Mouse (Mus musculus): ENCODE results near the gene Samd11. TPM values are rescaled to one million over a fixed set of nuclear protein-coding genes. Genes with fewer than 3 reads are reported as not detected.

The Samd11 gene
- polyA plus RNA-seq, 1 experiment from 2014 or later = 5.2 TPM

- peak within 1 kb of the TSS; percentile 79 for H3K9ac ChIP-seq (replicated peaks)
- H3K4me3 ChIP-seq = peak within 1 kb of the TSS; percentile 96
- under 1% methylated on average over 44 of the region's 48 CpGs for WGBS
- peak; percentile 61 for ATAC-seq (ENCODE audit: low FRiP score, low read depth)
- H3K4me2 ChIP-seq (replicated peaks) = peak within 1 kb of the TSS; percentile 95
- peak within 1 kb of the TSS; percentile 90 for H3K27ac ChIP-seq (replicated peaks)
- no peaks in the 10 kb centered on the region for H3K9me3 ChIP-seq
- H3K4me1 ChIP-seq = peaks cover 21% of the 10 kb centered on the region
- H3K27me3 ChIP-seq = no peaks in the 10 kb centered on the region
- peaks cover 62% of the 10 kb centered on the region for H3K36me3 ChIP-seq
These were observed 20.7 kb downstream of the Samd11 start, which contains the start of gene Plekhn1 for GRCm38 (mm10) chr4:156234701-156235213. Gene Plekhn1, minus strand, starts transcription at chr4:156234857.

GRCm38 (mm10) chr4:156234021-156234501 lies 21.4 kb downstream of the Samd11 start:
- WGBS = 3% methylated on average over 17 of the region's 17 CpGs
- H3K9ac ChIP-seq (replicated peaks) = peak overlapping the region; percentile 77

DNA sequence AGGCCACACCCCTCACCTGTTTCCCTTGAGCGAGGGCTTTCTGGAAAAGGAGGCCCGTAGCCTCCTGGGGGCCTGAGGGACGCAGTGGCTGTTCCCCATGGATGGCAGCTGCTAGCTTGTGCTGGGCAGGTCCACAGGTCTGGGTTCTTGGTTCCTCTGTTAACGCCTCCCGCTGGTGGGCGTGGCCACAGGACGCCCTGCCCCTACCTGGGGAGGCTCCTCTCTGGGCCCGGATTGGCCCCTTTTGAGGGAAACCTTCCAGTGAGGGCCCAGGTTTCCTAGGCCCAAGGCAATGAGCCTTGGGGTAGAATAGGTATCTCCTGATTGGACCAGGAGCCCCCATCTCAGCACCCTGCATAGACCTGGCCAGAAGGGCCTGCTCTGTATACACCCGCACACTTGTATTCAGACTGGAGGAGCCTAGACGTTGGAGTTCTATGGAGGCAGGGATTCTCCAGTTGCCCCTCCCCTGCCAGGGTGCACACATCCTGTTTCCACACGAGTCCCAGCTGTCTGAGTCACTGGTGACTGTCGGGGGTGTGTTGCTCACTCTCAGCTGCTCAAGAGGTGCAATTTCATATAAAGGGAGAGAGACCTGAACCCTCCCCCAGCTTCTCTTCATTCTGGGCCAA lies 26.9 kb downstream of the Samd11 start:
- peaks cover 13% of the 10 kb centered on the region for H3K4me1 ChIP-seq
- no peak overlapping the region for H3K9ac ChIP-seq (replicated peaks)
- H3K9me3 ChIP-seq = no peaks in the 10 kb centered on the region
- H3K27ac ChIP-seq (replicated peaks) = no peak overlapping the region
- no peak overlapping the region for H3K4me3 ChIP-seq
- no peaks in the 10 kb centered on the region for H3K27me3 ChIP-seq
- peak; percentile 35; the same call in 1 of the 2 replicates for ATAC-seq (ENCODE audit: low FRiP score, low read depth)
- H3K4me2 ChIP-seq (replicated peaks) = no peak overlapping the region
- 17% methylated on average over 12 of the region's 12 CpGs for WGBS
- peaks cover 44% of the 10 kb centered on the region for H3K36me3 ChIP-seq

More at GRCm38 (mm10) chr4:156234021-156234501, 21.4 kb downstream of the Samd11 start:
- H3K4me3 ChIP-seq = peak overlapping the region; percentile 96
- peak overlapping the region; percentile 95 for H3K4me2 ChIP-seq (replicated peaks)
- peak overlapping the region; percentile 89 for H3K27ac ChIP-seq (replicated peaks)
- ATAC-seq (ENCODE audit: low FRiP score, low read depth) = no peak
- peaks cover 62% of the 10 kb centered on the region for H3K36me3 ChIP-seq
- no peaks in the 10 kb centered on the region for H3K27me3 ChIP-seq
- no peaks in the 10 kb centered on the region for H3K9me3 ChIP-seq
- peaks cover 21% of the 10 kb centered on the region for H3K4me1 ChIP-seq

DNA sequence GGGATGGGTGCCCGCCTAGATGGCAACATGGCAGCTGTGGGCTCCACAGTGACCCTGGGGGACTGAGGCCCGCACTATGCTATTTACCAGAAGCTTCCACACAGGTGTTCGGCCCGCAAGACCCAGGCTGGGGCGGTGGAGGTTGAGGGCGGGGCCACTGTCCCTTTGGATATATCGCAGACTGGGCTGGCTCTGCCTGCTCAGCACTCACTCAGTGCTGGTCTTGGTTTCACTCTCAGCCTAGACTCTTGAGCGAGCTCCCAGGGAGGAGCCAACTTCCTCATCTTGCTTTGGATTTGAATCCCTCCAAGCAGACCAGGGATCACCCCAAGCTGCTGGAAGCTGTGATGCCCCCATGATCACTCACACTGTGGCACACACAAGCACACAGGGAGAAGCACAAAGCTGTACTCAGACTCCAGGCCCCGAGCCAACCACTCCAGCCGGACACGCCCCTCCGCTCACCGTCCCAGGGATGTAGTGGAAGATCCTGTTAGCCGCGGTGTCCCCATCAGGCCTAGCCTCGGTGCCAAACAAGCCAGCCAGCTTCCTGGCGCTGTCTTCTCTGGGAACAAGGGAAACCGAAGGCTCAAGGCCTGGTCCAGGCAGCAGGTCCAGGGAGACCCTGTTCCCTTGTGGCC lies 27.6 kb downstream of the Samd11 start:
- no peak overlapping the region for H3K27ac ChIP-seq (replicated peaks)
- ATAC-seq (ENCODE audit: low FRiP score, low read depth) = no peak
- H3K27me3 ChIP-seq = no peaks in the 10 kb centered on the region
- H3K9ac ChIP-seq (replicated peaks) = no peak overlapping the region
- peaks cover 7% of the 10 kb centered on the region; the same call in 1 of the 2 replicates for H3K4me1 ChIP-seq
- 38% methylated on average over 18 of the region's 18 CpGs for WGBS
- H3K4me2 ChIP-seq (replicated peaks) = no peak overlapping the region
- no peak overlapping the region for H3K4me3 ChIP-seq
- peaks cover 40% of the 10 kb centered on the region for H3K36me3 ChIP-seq
- no peaks in the 10 kb centered on the region for H3K9me3 ChIP-seq

DNA sequence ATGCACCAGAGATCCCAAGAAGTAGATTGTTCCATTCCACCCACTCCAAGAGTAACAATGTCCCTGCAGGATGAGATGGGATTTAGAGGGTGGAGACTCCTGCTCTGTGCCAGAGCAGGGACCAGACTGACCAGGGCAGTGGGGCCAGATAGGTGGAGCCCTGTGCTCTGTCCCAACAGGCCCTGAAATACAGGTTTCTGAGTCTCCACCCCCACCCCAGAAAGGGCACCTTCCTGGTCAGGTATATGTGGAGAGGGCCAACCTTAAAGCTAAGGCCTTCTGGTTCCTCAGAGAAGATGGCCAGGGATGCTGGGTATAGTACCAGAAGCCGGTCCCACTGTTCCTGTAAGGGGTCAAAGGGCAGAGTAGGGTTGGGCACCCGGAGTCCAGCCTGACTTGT lies 31.2 kb downstream of the Samd11 start:
- no peak for ATAC-seq (ENCODE audit: low FRiP score, low read depth)

GRCm38 (mm10) chr4:156219936-156220335 lies 35.5 kb downstream of the Samd11 start:
- H3K9ac ChIP-seq (replicated peaks) = no peak overlapping the region
- 92% methylated on average over 11 of the region's 11 CpGs for WGBS
- no peaks in the 10 kb centered on the region for H3K27me3 ChIP-seq
- no peak overlapping the region for H3K4me2 ChIP-seq (replicated peaks)
- 0 out of 2 replicates have a peak, but pooled peaks cover 2% of the 10 kb centered on the region for H3K4me1 ChIP-seq
- no peak overlapping the region for H3K27ac ChIP-seq (replicated peaks)
- H3K4me3 ChIP-seq = no peak overlapping the region
- H3K36me3 ChIP-seq = no peaks in the 10 kb centered on the region
- no peaks in the 10 kb centered on the region for H3K9me3 ChIP-seq
- no peak for ATAC-seq (ENCODE audit: low FRiP score, low read depth)

More for the DNA sequence above, 31.2 kb downstream of the Samd11 start:
- H3K9ac ChIP-seq (replicated peaks) = no peak overlapping the region
- H3K4me3 ChIP-seq = no peak overlapping the region
- peaks cover 7% of the 10 kb centered on the region; the same call in 1 of the 2 replicates for H3K4me1 ChIP-seq
- H3K27me3 ChIP-seq = no peaks in the 10 kb centered on the region
- no peaks in the 10 kb centered on the region for H3K9me3 ChIP-seq
- peaks cover 4% of the 10 kb centered on the region; the same call in 1 of the 2 replicates for H3K36me3 ChIP-seq
- WGBS = 80% methylated on average over 2 of the region's 2 CpGs
- H3K4me2 ChIP-seq (replicated peaks) = no peak overlapping the region
- H3K27ac ChIP-seq (replicated peaks) = no peak overlapping the region

GRCm38 (mm10) chr4:156217838-156218237 lies 37.6 kb downstream of the Samd11 start:
- no peak overlapping the region for H3K4me2 ChIP-seq (replicated peaks)
- no peaks in the 10 kb centered on the region for H3K9me3 ChIP-seq
- no peak overlapping the region for H3K4me3 ChIP-seq
- H3K27me3 ChIP-seq = no peaks in the 10 kb centered on the region
- H3K9ac ChIP-seq (replicated peaks) = no peak overlapping the region
- 0 out of 2 replicates have a peak, but pooled peaks cover 2% of the 10 kb centered on the region for H3K4me1 ChIP-seq
- WGBS = 81% methylated on average over 16 of the region's 16 CpGs
- no peak overlapping the region for H3K27ac ChIP-seq (replicated peaks)
- no peak for ATAC-seq (ENCODE audit: low FRiP score, low read depth)
- no peaks in the 10 kb centered on the region for H3K36me3 ChIP-seq

GRCm38 (mm10) chr4:156217022-156217669 lies 38.3 kb downstream of the Samd11 start:
- Histone ChIP-seq H3K27ac (replicated peaks) (no peak overlapping the region), H3K9ac (replicated peaks) (no peak overlapping the region), H3K4me1 (0 out of 2 replicates have a peak, but pooled peaks cover 2% of the 10 kb centered on the region), H3K9me3 (no peaks in the 10 kb centered on the region), H3K4me2 (replicated peaks) (no peak overlapping the region), H3K4me3 (no peak overlapping the region), H3K27me3 (no peaks in the 10 kb centered on the region), H3K36me3 (no peaks in the 10 kb centered on the region)
- 86% methylated on average over 16 of the region's 16 CpGs for WGBS
- ATAC-seq (ENCODE audit: low FRiP score, low read depth) = no peak

GRCm38 (mm10) chr4:156216196-156216595 lies 39.3 kb downstream of the Samd11 start:
- Histone ChIP-seq H3K36me3 (no peaks in the 10 kb centered on the region), H3K4me1 (0 out of 2 replicates have a peak, but pooled peaks cover 2% of the 10 kb centered on the region), H3K27me3 (no peaks in the 10 kb centered on the region), H3K4me3 (no peak overlapping the region), H3K27ac (replicated peaks) (no peak overlapping the region), H3K9ac (replicated peaks) (no peak overlapping the region), H3K4me2 (replicated peaks) (no peak overlapping the region), H3K9me3 (no peaks in the 10 kb centered on the region)
- ATAC-seq (ENCODE audit: low FRiP score, low read depth) = no peak
- 82% methylated on average over 2 of the region's 2 CpGs for WGBS

GRCm38 (mm10) chr4:156215649-156216048 lies 39.8 kb downstream of the Samd11 start, which contains the start of gene Perm1:
Gene Perm1, plus strand, starts transcription at chr4:156215868.
- no peak for ATAC-seq (ENCODE audit: low FRiP score, low read depth)
- no peaks in the 10 kb centered on the region for H3K36me3 ChIP-seq
- H3K27ac ChIP-seq (replicated peaks) = no peak within 1 kb of the TSS
- H3K9ac ChIP-seq (replicated peaks) = no peak within 1 kb of the TSS
- H3K4me2 ChIP-seq (replicated peaks) = no peak within 1 kb of the TSS
- WGBS = 84% methylated on average over 4 of the region's 4 CpGs
- H3K4me1 ChIP-seq = 0 out of 2 replicates have a peak, but pooled peaks cover 2% of the 10 kb centered on the region
- no peaks in the 10 kb centered on the region for H3K9me3 ChIP-seq
- H3K27me3 ChIP-seq = no peaks in the 10 kb centered on the region
- no peak within 1 kb of the TSS for H3K4me3 ChIP-seq

GRCm38 (mm10) chr4:156213134-156213533 lies 42.3 kb downstream of the Samd11 start:
- Histone ChIP-seq H3K36me3 (no peaks in the 10 kb centered on the region), H3K9me3 (no peaks in the 10 kb centered on the region), H3K4me2 (replicated peaks) (no peak overlapping the region), H3K4me3 (no peak overlapping the region), H3K9ac (replicated peaks) (no peak overlapping the region), H3K27me3 (no peaks in the 10 kb centered on the region), H3K27ac (replicated peaks) (no peak overlapping the region), H3K4me1 (no peaks in the 10 kb centered on the region)
- WGBS = 95% methylated on average over 13 of the region's 13 CpGs
- ATAC-seq (ENCODE audit: low FRiP score, low read depth) = no peak

All from midbrain, embryonic 12.5 days (tissue).